Mouse (Mus musculus): ENCODE measurements around the gene Ptma. TPM values are rescaled to one million over a fixed set of nuclear protein-coding genes. Genes with fewer than 3 reads are reported as not detected.
"Not testable (repeated sequence)": the region's sequence is repeated elsewhere in the genome, so short reads cannot be mapped to it uniquely, and the experiment has no call there.

The Ptma gene
- polyA plus RNA-seq, 1 experiment from 2014 or later = 1,264 TPM

- Histone ChIP-seq H3K9ac (replicated peaks; ENCODE audit: low read depth) (no peak overlapping the region), H3K4me1 (ENCODE audit: insufficient read depth, low read depth, low read length) (no peaks in the 10 kb centered on the region), H3K36me3 (ENCODE audit: insufficient read depth, low read length) (peaks cover 5% of the 10 kb centered on the region; the same call in 1 of the 2 replicates), H3K4me2 (replicated peaks; ENCODE audit: low read depth, low read length) (no peak overlapping the region), H3K9me3 (ENCODE audit: low read length) (no peaks in the 10 kb centered on the region), H3K27me3 (replicated peaks; ENCODE audit: insufficient read depth, low read length) (no peaks in the 10 kb centered on the region), H3K4me3 (ENCODE audit: low read depth, low read length) (no peak overlapping the region), H3K27ac (ENCODE audit: low read length) (no peak overlapping the region)
- TF ChIP-seq EP300 (IDR thresholded peaks at IDR 0.05) (no peak), CTCF (IDR thresholded peaks at IDR 0.05) (0 out of 2 replicates have a peak, but pooled peaks have one; percentile 8)
- ATAC-seq (no peak), DNase-seq (ENCODE audit: low spot score) (peak; percentile 29)
- WGBS = 19% methylated on average over 4 of the region's 4 CpGs
Observed at GRCm38 (mm10) chr1:86530871-86531546, 4.5 kb downstream of the Ptma start.

DNA sequence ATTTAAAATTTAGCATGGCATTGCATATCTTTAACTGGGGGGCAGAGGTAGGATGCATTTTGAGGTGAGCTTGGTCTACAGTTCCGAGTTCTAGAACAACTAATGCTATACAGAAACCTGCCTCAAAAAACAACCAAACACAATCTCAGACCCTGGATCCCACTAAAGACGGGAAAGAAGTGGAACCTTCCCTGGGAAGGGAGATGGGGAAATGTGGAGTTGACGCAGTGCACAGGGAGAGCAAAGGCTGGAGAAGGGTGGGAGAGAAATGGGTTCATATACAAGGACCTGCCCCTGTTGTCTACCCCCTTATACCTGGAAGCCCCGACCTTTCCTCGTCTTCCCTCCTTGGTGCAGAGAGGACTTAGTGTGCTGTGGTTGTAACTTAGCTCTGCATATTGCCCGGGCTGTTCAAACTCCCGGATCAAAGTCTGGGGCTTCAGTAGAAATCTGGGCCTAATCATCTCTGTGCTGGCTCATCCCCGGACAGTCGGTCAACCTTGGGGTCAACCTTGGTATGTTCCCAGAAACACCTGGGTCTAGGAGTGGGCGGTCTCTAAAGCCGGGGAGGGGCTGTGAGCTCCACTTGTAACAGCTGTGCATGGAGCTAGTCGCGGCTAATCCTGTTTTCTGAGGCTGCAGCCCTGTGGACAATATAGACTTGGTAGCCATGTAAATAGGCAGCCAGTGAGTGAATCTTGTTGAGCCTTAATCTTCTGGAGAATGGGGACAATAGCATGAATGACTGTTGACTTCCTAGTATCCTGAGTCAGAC, 5.2 kb downstream of the Ptma start:
- Histone ChIP-seq H3K9me3 (ENCODE audit: low read length) (no peaks in the 10 kb centered on the region), H3K27me3 (replicated peaks; ENCODE audit: insufficient read depth, low read length) (no peaks in the 10 kb centered on the region), H3K4me1 (ENCODE audit: insufficient read depth, low read depth, low read length) (no peaks in the 10 kb centered on the region), H3K4me2 (replicated peaks; ENCODE audit: low read depth, low read length) (no peak overlapping the region), H3K9ac (replicated peaks; ENCODE audit: low read depth) (no peak overlapping the region), H3K27ac (ENCODE audit: low read length) (no peak overlapping the region), H3K36me3 (ENCODE audit: insufficient read depth, low read length) (peaks cover 5% of the 10 kb centered on the region; the same call in 1 of the 2 replicates), H3K4me3 (ENCODE audit: low read depth, low read length) (no peak overlapping the region)
- peak; percentile 5 for DNase-seq (ENCODE audit: low spot score)
- no peak for ATAC-seq
- 11% methylated on average over 13 of the region's 13 CpGs for WGBS
- TF ChIP-seq CTCF (IDR thresholded peaks at IDR 0.05) = no peak
- no peak for TF ChIP-seq EP300 (IDR thresholded peaks at IDR 0.05)

- H3K9me3 ChIP-seq (ENCODE audit: low read length) = no peaks in the 10 kb centered on the region
- TF ChIP-seq CTCF (IDR thresholded peaks at IDR 0.05) (peak; percentile 91), EP300 (IDR thresholded peaks at IDR 0.05) (no peak; the same call in 1 of the 2 replicates)
- H3K36me3 ChIP-seq (ENCODE audit: insufficient read depth, low read length) = peaks cover 5% of the 10 kb centered on the region; the same call in 1 of the 2 replicates
- no peaks in the 10 kb centered on the region for H3K4me1 ChIP-seq (ENCODE audit: insufficient read depth, low read depth, low read length)
- 0 out of 2 replicates have a peak overlapping the region, but pooled peaks have one; percentile 16 for H3K27ac ChIP-seq (ENCODE audit: low read length)
- H3K27me3 ChIP-seq (replicated peaks; ENCODE audit: insufficient read depth, low read length) = no peaks in the 10 kb centered on the region
- DNase-seq (ENCODE audit: low spot score) (peak; percentile 94), ATAC-seq (peak; percentile 32)
- WGBS = 23% methylated on average over 11 of the region's 11 CpGs
- H3K4me2 ChIP-seq (replicated peaks; ENCODE audit: low read depth, low read length) = no peak overlapping the region
- H3K9ac ChIP-seq (replicated peaks; ENCODE audit: low read depth) = no peak overlapping the region
- no peak overlapping the region for H3K4me3 ChIP-seq (ENCODE audit: low read depth, low read length)
Observed at GRCm38 (mm10) chr1:86532362-86533051, 6.0 kb downstream of the Ptma start.

DNA sequence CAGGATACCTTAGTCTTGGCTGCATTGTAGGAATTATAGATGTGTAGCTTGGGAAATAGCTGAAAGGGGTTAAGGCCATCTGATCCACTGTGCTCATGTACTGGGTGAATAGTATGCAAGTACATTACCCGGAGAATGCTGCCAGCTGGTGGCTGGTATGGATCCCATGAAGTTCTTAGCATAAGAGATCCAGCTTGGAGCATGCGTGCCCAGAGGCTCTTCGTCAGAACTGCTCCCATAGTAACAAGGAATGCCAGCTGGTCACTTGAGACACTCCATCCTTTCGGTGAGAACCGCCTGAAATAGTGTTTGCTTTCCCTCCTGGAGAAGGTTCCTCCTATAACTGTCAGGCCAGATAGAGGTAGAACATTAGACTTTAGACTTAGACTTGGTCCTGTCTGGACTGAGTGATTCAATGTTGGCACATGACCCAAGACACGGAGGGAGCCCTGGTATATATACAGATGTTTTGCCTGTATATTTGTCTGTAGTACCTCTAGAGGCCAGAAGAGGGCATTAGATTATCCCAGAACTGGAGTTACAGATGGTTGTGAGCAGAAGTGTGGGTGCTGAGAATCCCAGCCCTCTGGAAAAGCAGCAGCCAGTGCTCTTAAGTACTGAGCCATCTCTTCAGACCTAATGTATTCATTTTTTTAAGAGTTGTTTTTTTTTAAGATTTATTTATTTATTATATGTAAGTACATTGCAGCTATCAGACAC, 7.0 kb downstream of the Ptma start:
- H3K27ac ChIP-seq (ENCODE audit: low read length) = no peak overlapping the region
- no peaks in the 10 kb centered on the region for H3K4me1 ChIP-seq (ENCODE audit: insufficient read depth, low read depth, low read length)
- peak; percentile 55 for TF ChIP-seq CTCF (IDR thresholded peaks at IDR 0.05)
- no peak for TF ChIP-seq EP300 (IDR thresholded peaks at IDR 0.05)
- H3K27me3 ChIP-seq (replicated peaks; ENCODE audit: insufficient read depth, low read length) = no peaks in the 10 kb centered on the region
- H3K36me3 ChIP-seq (ENCODE audit: insufficient read depth, low read length) = peaks cover 5% of the 10 kb centered on the region; the same call in 1 of the 2 replicates
- H3K4me2 ChIP-seq (replicated peaks; ENCODE audit: low read depth, low read length) = no peak overlapping the region
- DNase-seq (ENCODE audit: low spot score) (peak; percentile 83), ATAC-seq (peak; percentile 63)
- no peaks in the 10 kb centered on the region for H3K9me3 ChIP-seq (ENCODE audit: low read length)
- H3K4me3 ChIP-seq (ENCODE audit: low read depth, low read length) = no peak overlapping the region
- WGBS = 68% methylated on average over 6 of the region's 6 CpGs
- no peak overlapping the region for H3K9ac ChIP-seq (replicated peaks; ENCODE audit: low read depth)

DNA sequence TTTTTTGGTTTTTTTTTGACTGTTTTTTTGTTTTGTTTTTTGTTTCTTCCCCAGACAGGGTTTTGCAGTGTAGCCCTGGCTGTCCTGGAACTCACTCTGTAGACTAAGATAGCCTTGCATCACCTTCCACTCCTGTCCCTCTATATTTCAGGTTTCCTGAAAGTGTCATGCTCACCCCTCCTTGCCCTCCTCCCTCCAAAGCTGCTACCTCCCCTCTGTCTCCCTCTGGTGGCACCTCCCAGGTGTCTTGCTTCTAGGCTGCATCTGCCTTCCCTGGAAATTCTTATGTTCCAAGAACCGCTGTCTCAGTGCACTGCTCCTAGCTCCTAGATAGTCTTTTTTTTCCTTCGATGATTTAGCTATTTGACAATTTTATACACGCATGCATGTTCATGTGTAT, 11.9 kb downstream of the Ptma start:
- no peaks in the 10 kb centered on the region for H3K4me1 ChIP-seq (ENCODE audit: insufficient read depth, low read depth, low read length)
- DNase-seq (ENCODE audit: low spot score) (peak; percentile 19), ATAC-seq (no peak)
- H3K27me3 ChIP-seq (replicated peaks; ENCODE audit: insufficient read depth, low read length) = no peaks in the 10 kb centered on the region
- peak; percentile 49 for TF ChIP-seq CTCF (IDR thresholded peaks at IDR 0.05)
- TF ChIP-seq EP300 (IDR thresholded peaks at IDR 0.05) = no peak
- no peak overlapping the region for H3K4me3 ChIP-seq (ENCODE audit: low read depth, low read length)
- no peak overlapping the region for H3K9ac ChIP-seq (replicated peaks; ENCODE audit: low read depth)
- H3K36me3 ChIP-seq (ENCODE audit: insufficient read depth, low read length) = peaks cover 9% of the 10 kb centered on the region; the same call in 1 of the 2 replicates
- WGBS = 68% methylated on average over 3 of the region's 3 CpGs
- no peak overlapping the region for H3K4me2 ChIP-seq (replicated peaks; ENCODE audit: low read depth, low read length)
- H3K9me3 ChIP-seq (ENCODE audit: low read length) = no peaks in the 10 kb centered on the region
- no peak overlapping the region for H3K27ac ChIP-seq (ENCODE audit: low read length)

- not testable (repeated sequence) for DNase-seq (ENCODE audit: low spot score); H3K4me3 ChIP-seq (ENCODE audit: low read depth, low read length); H3K4me1 ChIP-seq (ENCODE audit: insufficient read depth, low read depth, low read length); H3K27me3 ChIP-seq (replicated peaks; ENCODE audit: insufficient read depth, low read length); H3K9ac ChIP-seq (replicated peaks; ENCODE audit: low read depth); H3K27ac ChIP-seq (ENCODE audit: low read length); H3K4me2 ChIP-seq (replicated peaks; ENCODE audit: low read depth, low read length); ATAC-seq; H3K9me3 ChIP-seq (ENCODE audit: low read length)
- peaks cover 16% of the 10 kb centered on the region; the same call in 1 of the 2 replicates for H3K36me3 ChIP-seq (ENCODE audit: insufficient read depth, low read length)
- 85% methylated on average over 12 of the region's 12 CpGs for WGBS
Observed at GRCm38 (mm10) chr1:86539583-86539982, 13.1 kb downstream of the Ptma start.

All from lung, postnatal 0 days (tissue).